Mouse (Mus musculus): ENCODE data around the gene Syt3.

- TF ChIP-seq POLR2A (IDR thresholded peaks at IDR 0.05; ENCODE audit: insufficient read length, low read depth) (no peak), E2F4 (IDR thresholded peaks at IDR 0.05; ENCODE audit: insufficient read depth) (no peak), MAX (IDR thresholded peaks at IDR 0.05; ENCODE audit: low read depth) (no peak), POLR2AphosphoS2 (IDR thresholded peaks at IDR 0.05; ENCODE audit: insufficient read length, low read depth) (no peak), CEBPB (IDR thresholded peaks at IDR 0.05; ENCODE audit: insufficient read depth, poor library complexity, severe bottlenecking) (no peak), TCF12 (IDR thresholded peaks at IDR 0.05; ENCODE audit: insufficient read depth, poor library complexity, severe bottlenecking) (no peak), REST (IDR thresholded peaks at IDR 0.05; ENCODE audit: insufficient read depth, insufficient read length) (no peak), MYOG (IDR thresholded peaks at IDR 0.05; ENCODE audit: control insufficient read depth in 1 of 3, insufficient read depth in 1 of 3, insufficient read length in 2 of 3, low read depth in 2 of 3) (no peak), USF1 (IDR thresholded peaks at IDR 0.05; ENCODE audit: low read depth) (no peak)
These were observed 17.8 kb downstream of the Syt3 start for GRCm38 (mm10) chr7:44401673-44402072.

All from myocyte (in vitro differentiated cells).